Mouse (Mus musculus) stomach, embryonic 14.5 days (tissue): Measurements from ENCODE around the gene Gm20388. TPM values are rescaled to one million over a fixed set of nuclear protein-coding genes. Genes with fewer than 3 reads are reported as not detected.
"Not testable (repeated sequence)": the region's sequence is repeated elsewhere in the genome, so short reads cannot be mapped to it uniquely, and the experiment has no call there.

Source experiments
- ATAC-seq: fragments of 200-750 bp; cut with Nextera tagmentation; 2 replicates; pipeline ENCODE4 v1.8.0; 2017; ENCODE audit warnings: low read depth, moderate TSS enrichment; ENCODE audit not compliant: insufficient number of reproducible peaks, insufficient read depth, low FRiP score
- H3K27ac ChIP-seq: fragments of 300-500 bp; sonication (generic); 2 replicates; pipeline ENCODE4 v1.5.1; 2014; ENCODE audit warnings: mild to moderate bottlenecking, low read length, moderate library complexity, mixed read lengths
- H3K27me3 ChIP-seq: fragments of 300-500 bp; sonication (generic); 2 replicates; pipeline ENCODE4 v1.6.1; 2014; ENCODE audit warnings: low read length, control low read depth, mixed read lengths; ENCODE audit not compliant: control insufficient read depth, insufficient read depth
- H3K36me3 ChIP-seq: fragments of 300-500 bp; sonication (generic); 2 replicates; pipeline ENCODE4 v1.6.1; 2014; ENCODE audit warnings: mild to moderate bottlenecking, control low read depth, low read length, moderate library complexity, mixed read lengths; ENCODE audit not compliant: control insufficient read depth, insufficient read depth
- H3K4me1 ChIP-seq: fragments of 300-500 bp; sonication (generic); 2 replicates; pipeline ENCODE4 v1.6.1; 2014; ENCODE audit warnings: low read length, control low read depth, mixed read lengths; ENCODE audit not compliant: control insufficient read depth, insufficient read depth
- H3K4me2 ChIP-seq: fragments of 300-500 bp; sonication (generic); replicated peaks from 2 replicates; pipeline ENCODE4 v1.6.1; 2014; ENCODE audit warnings: low read depth, low read length, control low read depth
- H3K4me3 ChIP-seq: fragments of 300-500 bp; sonication (generic); 2 replicates; pipeline ENCODE4 v1.5.1; 2014; ENCODE audit warnings: low read depth, low read length, control low read depth
- H3K9ac ChIP-seq: fragments of 300-500 bp; sonication (generic); replicated peaks from 2 replicates; pipeline ENCODE4 v1.6.1; 2014; ENCODE audit warnings: low read depth, mild to moderate bottlenecking, control low read depth, low read length, moderate library complexity, mixed read lengths
- H3K9me3 ChIP-seq: fragments of 300-500 bp; sonication (generic); 2 replicates; pipeline ENCODE4 v1.6.1; 2016; ENCODE audit warnings: low read depth, low read length, control low read depth; ENCODE audit not compliant: control insufficient read depth
- WGBS: fragments of 180-500 bp; shearing (Covaris S2); extraction: QIAGEN DNeasy Blood & Tissue Kit; methylation state at CpG from one replicate; pipeline ENCODE4 v1.1.7; 2014; 5-methylcytosine and 5-hydroxymethylcytosine counted together
- polyA plus RNA-seq: library from polyadenylated mRNA; unstranded; fragments of >200 nt; fragmentation: Nextera tagmentation; extraction: Ambion mirVana; gene quantifications from 2 replicates; pipeline ENCODE4 v1.2.1, GENCODE M21; 2014

Gm20388 gene
- polyA plus RNA-seq, 1 experiment from 2014 or later, result 11.4 TPM

DNA sequence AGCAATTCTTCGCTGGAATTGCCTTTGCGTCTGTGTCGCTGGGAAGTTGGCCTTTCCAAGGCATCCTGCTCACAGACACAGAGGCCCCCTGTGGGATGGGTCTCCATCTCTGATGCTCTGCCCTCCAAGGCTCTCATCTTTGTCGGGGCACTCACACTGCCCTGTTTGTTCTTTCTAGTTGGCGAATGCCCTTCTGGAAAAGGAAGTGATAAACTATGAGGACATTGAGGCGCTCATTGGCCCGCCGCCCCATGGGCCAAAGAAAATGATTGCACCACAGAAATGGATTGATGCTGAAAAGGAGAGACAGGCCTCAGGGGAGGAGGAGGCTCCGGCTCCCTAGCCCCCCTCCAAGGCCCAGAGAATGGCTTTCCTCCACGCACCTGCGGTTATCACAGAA lies 3186.6 kb downstream of the Gm20388 start:
- ATAC-seq, result no peak
- Histone ChIP-seq H3K36me3 (peaks cover 23% of the 10 kb centered on the region), H3K9ac (no peak overlapping the region), H3K4me3 (no peak overlapping the region), H3K4me1 (no peaks in the 10 kb centered on the region), H3K9me3 (no peaks in the 10 kb centered on the region), H3K27me3 (no peaks in the 10 kb centered on the region), H3K27ac (no peak overlapping the region), H3K4me2 (no peak overlapping the region)
- WGBS, result 91% methylated on average over 11 of the region's 11 CpGs

GRCm38 (mm10) chr8:123097786-123098584 lies 3187.3 kb downstream of the Gm20388 start:
- Histone ChIP-seq H3K9ac (no peak overlapping the region), H3K4me1 (no peaks in the 10 kb centered on the region), H3K27ac (no peak overlapping the region), H3K9me3 (no peaks in the 10 kb centered on the region), H3K36me3 (peaks cover 23% of the 10 kb centered on the region), H3K4me2 (no peak overlapping the region), H3K4me3 (no peak overlapping the region), H3K27me3 (no peaks in the 10 kb centered on the region)
- ATAC-seq, result no peak
- WGBS, result 80% methylated on average over 12 of the region's 12 CpGs

- H3K4me2 ChIP-seq, result no peak overlapping the region
- H3K4me3 ChIP-seq, result no peak overlapping the region
- no peak overlapping the region for H3K9ac ChIP-seq
- ATAC-seq, result no peak
- H3K27me3 ChIP-seq, result no peaks in the 10 kb centered on the region
- peaks cover 24% of the 10 kb centered on the region for H3K36me3 ChIP-seq
- H3K9me3 ChIP-seq, result no peaks in the 10 kb centered on the region
- peak overlapping the region; percentile 27; the same call in 1 of the 2 replicates for H3K27ac ChIP-seq
- peaks cover 9% of the 10 kb centered on the region; the same call in 1 of the 2 replicates for H3K4me1 ChIP-seq
- WGBS, result 63% methylated on average over 8 of the region's 8 CpGs
Observed at GRCm38 (mm10) chr8:123100288-123100687, 3189.6 kb downstream of the Gm20388 start.

DNA sequence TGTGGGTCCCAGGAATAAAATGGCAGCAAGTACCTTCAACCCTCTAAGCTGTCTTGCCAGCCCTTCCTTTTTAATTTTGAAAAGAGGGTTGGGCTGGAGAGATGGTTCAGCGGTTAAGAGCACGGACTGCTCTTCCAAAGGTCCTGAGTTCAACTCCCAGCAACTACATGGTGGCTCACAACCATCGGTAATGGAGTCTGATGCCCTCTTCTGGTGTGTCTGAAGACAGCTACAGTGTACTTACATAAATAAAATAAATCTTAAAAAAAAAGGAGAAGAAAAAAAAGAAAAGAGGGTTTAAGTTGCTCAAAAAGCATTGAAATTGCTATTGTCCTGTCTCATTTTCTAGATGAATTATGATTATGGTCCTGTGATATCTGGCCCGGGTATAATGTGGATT lies 3190.6 kb downstream of the Gm20388 start:
- ATAC-seq, result no peak
- no peak overlapping the region for H3K27ac ChIP-seq
- 0 out of 2 replicates have a peak overlapping the region, but pooled peaks have one; percentile 64 for H3K9ac ChIP-seq
- peak overlapping the region; percentile 67; the same call in 1 of the 2 replicates for H3K4me2 ChIP-seq
- H3K27me3 ChIP-seq, result no peaks in the 10 kb centered on the region
- H3K9me3 ChIP-seq, result no peaks in the 10 kb centered on the region
- H3K4me3 ChIP-seq, result 0 out of 2 replicates have a peak overlapping the region, but pooled peaks have one; percentile 72
- peaks cover 23% of the 10 kb centered on the region for H3K36me3 ChIP-seq
- WGBS, result 76% methylated on average over 4 of the region's 4 CpGs
- peaks cover 9% of the 10 kb centered on the region; the same call in 1 of the 2 replicates for H3K4me1 ChIP-seq

DNA sequence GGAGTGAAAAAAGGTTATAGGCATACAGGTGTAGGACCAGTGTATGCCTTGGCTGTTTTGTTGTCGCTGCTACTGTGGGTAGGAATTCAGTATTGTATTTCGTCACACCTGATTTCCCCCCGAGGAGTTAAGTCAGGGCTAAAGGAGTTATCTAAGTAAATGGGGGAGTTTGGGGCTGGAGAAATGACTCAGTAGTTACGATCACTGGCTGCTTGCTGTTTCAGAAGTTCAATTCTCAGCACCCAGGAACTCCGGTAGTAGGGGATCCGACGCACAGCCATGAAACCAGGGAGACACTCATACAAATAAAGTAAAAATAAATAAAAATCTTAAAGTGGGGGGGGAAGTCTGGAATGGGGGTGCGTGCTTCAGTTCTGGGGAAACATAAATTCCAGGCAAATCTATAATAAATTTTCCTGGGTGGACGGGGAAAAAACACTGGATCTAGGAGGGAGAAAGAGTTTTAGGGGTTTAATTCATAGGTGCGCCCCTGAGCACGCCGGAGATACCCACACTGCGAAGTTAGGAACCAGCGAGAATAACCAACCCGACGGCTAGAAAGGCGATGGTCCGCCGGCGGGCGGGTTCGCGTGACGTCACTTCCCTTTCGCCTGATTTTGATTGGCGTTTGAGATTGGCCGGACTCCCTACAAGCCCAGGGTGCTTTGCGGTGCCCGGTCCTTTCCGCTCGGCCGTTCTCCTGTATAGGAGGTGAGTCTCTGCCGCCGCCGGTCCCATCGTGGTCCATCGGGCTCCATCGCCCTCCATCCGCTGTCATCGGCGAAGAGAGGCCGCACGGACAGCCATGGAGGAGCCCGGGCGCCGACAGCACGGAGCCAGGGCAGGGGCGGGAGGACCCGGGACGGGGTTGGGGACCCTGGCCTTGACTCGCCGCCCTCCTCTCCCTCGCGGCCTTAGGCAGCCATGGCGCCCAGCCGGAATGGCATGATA lies 3191.4 kb downstream of the Gm20388 start, which contains the start of gene Rpl13:
TSS of gene Rpl13 (plus strand) at position 616 of the 951 bp plus-strand sequence.
- Histone ChIP-seq H3K27me3 (no peaks in the 10 kb centered on the region), H3K4me3 (peak within 1 kb of the TSS; percentile 72), H3K4me1 (peaks cover 9% of the 10 kb centered on the region; the same call in 1 of the 2 replicates), H3K9me3 (no peaks in the 10 kb centered on the region), H3K9ac (peak within 1 kb of the TSS; percentile 64), H3K36me3 (peaks cover 23% of the 10 kb centered on the region), H3K27ac (peak within 1 kb of the TSS; percentile 84), H3K4me2 (peak within 1 kb of the TSS; percentile 96)
- 2% methylated on average over 56 of the region's 56 CpGs for WGBS
- ATAC-seq, result peak; percentile 92

- peaks cover 23% of the 10 kb centered on the region for H3K36me3 ChIP-seq
- not testable (repeated sequence) for H3K27me3 ChIP-seq, H3K9me3 ChIP-seq, ATAC-seq, H3K4me1 ChIP-seq
- peak overlapping the region; percentile 96 for H3K4me2 ChIP-seq
- H3K4me3 ChIP-seq, result peak overlapping the region; percentile 72
- peak overlapping the region; percentile 84; the same call in 1 of the 2 replicates for H3K27ac ChIP-seq
- H3K9ac ChIP-seq, result peak overlapping the region; percentile 63
- WGBS, result 1% methylated on average over 25 of the region's 26 CpGs
Observed at GRCm38 (mm10) chr8:123102855-123103254, 3192.2 kb downstream of the Gm20388 start.

DNA sequence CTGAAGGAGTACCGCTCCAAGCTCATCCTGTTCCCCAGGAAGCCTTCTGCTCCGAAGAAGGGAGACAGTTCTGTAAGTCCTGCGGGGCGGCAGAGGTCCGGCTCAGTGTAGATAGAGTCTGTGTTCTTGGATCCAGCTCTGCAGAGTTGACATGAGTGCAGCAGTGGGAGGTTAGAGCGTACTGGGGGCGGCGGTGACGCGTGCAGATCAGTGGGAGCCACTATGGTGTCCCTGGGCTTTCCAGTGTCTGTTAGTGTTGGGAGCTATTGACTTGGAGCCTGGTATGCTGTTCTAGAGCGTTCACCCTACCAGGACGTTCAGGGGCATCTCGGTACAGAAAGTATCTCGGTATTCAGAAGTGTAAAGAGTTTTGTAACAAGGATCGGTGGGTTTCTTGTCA lies 3192.6 kb downstream of the Gm20388 start:
- Histone ChIP-seq H3K4me2 (peak overlapping the region; percentile 96), H3K27me3 (no peaks in the 10 kb centered on the region), H3K4me3 (peak overlapping the region; percentile 72), H3K4me1 (peaks cover 9% of the 10 kb centered on the region; the same call in 1 of the 2 replicates), H3K36me3 (peaks cover 23% of the 10 kb centered on the region), H3K27ac (peak overlapping the region; percentile 35; the same call in 1 of the 2 replicates), H3K9me3 (no peaks in the 10 kb centered on the region), H3K9ac (peak overlapping the region; percentile 63)
- no peak for ATAC-seq
- WGBS, result 12% methylated on average over 15 of the region's 15 CpGs
